Mouse (Mus musculus): ENCODE measurements around the gene Msl2. TPM values are rescaled to one million over a fixed set of nuclear protein-coding genes. Genes with fewer than 3 reads are reported as not detected.

Msl2 gene
- 10.1 and 12.9 TPM in 2 replicates for polyA plus RNA-seq (2012; ENCODE audit: insufficient read depth, insufficient read length, missing spikeins)

DNA sequence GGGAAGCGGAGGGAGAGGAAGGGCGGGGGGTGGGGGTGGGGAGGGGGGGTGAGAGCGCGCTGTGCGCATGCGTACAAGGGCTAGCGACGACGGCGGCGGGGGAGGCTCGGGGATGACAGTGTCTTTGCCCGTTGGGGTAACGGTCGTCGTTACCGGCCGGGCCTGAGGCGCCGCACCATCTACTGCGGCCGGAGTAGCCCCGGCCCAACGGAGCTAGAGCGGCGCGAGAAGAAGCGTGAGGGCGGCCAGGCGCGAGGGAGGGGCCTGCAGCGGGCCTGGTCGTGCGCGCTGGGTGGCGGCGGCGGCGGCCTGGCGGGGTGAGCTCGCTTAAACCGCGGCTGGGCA, at the start of gene Msl2:
Gene Msl2, plus strand, starts transcription at position 115 of the 345 bp plus-strand sequence.
- peak within 1 kb of the TSS; percentile 97 for H3K4me3 ChIP-seq (ENCODE audit: insufficient read depth, low read depth, low read length)
- H3K4me1 ChIP-seq (ENCODE audit: control insufficient read depth, insufficient read depth, insufficient read length, low read length) = peaks cover 8% of the 10 kb centered on the region
- H3K27ac ChIP-seq (replicated peaks; ENCODE audit: low read depth, low read length) = peak within 1 kb of the TSS; percentile 99

DNA sequence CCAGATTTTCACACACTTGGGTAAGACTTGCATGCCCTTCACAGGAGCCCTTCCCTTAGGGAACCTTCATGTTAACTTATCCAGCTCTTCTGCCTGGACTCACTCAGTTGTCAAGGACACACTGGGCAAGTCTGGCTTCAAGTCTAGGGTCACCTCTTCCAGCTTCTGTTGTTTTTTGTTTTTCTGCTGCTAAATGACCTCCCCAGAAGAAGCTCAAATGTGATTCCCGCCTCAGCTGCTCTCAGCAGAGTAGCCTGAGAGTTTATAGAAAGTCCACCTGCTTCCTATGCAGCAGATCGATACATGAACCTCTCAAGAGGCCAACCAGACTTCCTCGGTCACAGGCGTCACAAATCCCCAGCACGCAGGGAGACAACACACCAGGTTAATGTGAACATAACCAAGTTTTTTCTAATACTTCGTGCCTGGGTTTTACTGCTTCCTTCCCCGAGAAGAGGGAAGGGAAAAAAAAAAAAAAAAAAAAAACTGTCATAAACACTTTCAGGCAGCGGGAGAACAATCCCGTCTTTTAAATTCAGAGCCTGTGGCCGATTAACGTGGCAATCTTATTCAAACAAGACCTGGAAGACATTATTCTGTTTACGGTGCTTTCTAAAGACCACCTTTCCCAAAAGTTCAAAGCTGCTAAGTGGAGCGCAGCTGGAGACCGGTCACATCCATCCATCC, 40.0 kb upstream of the Msl2 start:
- peak overlapping the region; percentile 93 for H3K27ac ChIP-seq (replicated peaks; ENCODE audit: low read depth, low read length)

DNA sequence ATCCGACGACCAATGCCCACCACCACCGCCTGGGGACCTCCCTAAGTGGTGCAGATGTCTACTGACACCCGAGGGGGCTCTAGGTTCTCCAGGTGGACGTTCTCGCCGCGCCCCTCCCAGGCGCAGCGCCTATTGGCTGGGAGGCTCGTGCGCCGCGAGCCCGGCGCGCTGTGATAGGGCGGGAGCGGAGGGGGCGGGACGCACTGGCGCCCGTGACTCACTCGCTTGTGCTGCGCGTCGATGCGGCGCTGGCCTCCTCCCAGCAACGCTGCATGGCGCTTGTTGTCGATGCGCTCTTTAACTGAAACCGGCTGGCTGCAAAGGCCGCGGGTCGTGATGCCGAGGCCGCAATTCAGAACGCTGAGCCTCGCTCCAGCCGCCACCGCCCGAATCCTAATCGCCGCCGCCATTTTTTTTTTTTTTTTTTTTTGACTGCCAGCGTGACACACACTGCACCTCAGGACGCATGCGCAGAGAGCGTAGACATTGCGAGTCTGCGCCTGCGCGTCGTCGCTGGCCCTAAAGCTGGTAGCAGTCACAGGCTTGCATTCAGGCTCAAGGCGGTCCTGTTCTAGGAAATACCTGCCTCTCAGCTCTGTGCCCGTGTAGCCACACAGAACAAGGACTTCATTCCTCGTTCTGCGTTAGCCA, 39.3 kb upstream of the Msl2 start, which contains the start of gene Pccb:
Gene Pccb, minus strand, starts transcription at position 451 of the 651 bp plus-strand sequence.
- Histone ChIP-seq H3K4me3 (ENCODE audit: insufficient read depth, low read depth, low read length) (peak within 1 kb of the TSS; percentile 80), H3K4me1 (ENCODE audit: control insufficient read depth, insufficient read depth, insufficient read length, low read length) (no peaks in the 10 kb centered on the region), H3K27ac (replicated peaks; ENCODE audit: low read depth, low read length) (peak within 1 kb of the TSS; percentile 93)

More for the DNA sequence above, 40.0 kb upstream of the Msl2 start:
- Histone ChIP-seq H3K4me3 (ENCODE audit: insufficient read depth, low read depth, low read length) (peak overlapping the region; percentile 80), H3K4me1 (ENCODE audit: control insufficient read depth, insufficient read depth, insufficient read length, low read length) (no peaks in the 10 kb centered on the region)

DNA sequence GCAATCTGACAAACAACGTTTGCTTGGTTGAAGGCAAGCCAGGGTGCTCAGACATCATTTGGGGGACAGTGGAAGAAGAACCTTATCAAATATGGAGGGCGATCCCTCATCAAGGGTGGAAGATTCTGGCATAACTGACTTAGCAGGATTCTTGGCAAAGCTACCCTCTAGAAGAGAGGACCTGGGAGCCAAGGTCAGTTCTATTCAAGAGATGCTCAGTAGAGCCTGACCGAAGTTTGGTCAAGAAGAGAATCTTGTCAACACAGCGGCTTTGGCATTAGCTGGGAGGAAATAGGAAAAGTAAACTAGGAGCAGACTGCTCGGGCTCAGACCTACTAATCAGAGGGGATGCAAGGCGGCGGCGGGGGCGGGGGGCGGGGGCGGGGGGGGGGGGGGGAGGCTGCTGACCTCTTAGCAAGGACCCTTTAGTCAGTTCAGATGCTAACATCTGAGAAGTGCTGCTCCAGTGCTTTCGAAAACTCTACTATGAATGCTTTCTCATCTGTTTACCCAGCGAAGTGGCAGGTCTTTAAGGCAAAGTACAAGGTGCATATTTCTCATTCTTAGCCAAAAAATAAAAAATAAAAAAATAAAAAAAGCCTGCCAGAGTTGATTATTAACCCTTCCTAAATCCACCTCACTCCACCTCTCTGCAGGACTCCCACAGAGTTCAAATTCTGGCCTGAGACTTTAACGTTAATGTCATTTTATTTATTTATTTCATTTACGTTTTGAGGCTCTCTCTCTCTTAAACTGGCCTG, 37.9 kb upstream of the Msl2 start:
- no peaks in the 10 kb centered on the region for H3K4me1 ChIP-seq (ENCODE audit: control insufficient read depth, insufficient read depth, insufficient read length, low read length)
- no peak overlapping the region for H3K27ac ChIP-seq (replicated peaks; ENCODE audit: low read depth, low read length)
- no peak overlapping the region for H3K4me3 ChIP-seq (ENCODE audit: insufficient read depth, low read depth, low read length)

DNA sequence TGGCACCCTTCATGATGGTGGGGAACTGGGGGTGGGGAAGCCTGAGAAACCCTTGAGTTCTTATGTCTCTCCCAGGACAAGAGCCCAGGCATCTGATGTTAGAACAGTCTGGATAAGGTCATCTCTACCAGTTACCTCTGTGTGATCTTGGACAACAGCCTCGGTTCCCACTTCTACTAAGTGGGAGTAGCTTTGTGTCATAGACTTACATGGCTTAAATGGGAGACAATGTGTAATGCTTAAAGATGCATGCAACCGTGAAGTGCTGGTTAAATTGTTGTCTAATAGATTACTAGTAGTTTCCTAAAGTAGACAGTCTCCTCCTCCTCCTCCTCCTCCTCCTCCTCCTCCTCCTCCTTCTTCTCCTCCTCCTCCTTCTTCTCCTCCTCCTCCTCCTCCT, 37.0 kb upstream of the Msl2 start:
- no peak overlapping the region for H3K27ac ChIP-seq (replicated peaks; ENCODE audit: low read depth, low read length)
- H3K4me1 ChIP-seq (ENCODE audit: control insufficient read depth, insufficient read depth, insufficient read length, low read length) = no peaks in the 10 kb centered on the region
- no peak overlapping the region; the same call in 1 of the 2 replicates for H3K4me3 ChIP-seq (ENCODE audit: insufficient read depth, low read depth, low read length)

DNA sequence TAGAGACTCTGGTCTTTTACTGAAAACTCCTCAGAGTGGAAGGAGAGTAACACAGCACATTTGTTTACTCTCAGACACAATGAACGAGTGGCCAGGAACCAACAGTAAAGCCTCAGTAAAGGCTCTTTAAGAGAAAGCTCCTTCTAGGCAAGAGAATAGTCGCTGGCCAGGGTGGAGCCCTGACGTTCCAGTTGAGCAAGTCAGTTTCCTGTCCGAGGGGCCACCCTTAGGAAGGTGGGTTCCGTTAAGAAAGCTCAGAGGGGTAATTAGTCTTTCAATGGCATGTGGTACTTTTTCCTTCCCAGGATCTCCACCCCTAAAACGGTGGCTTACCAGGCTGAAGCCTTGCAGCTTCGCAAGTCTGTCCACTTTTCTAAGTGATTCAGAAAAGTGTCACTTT, 36.5 kb upstream of the Msl2 start:
- no peaks in the 10 kb centered on the region for H3K4me1 ChIP-seq (ENCODE audit: control insufficient read depth, insufficient read depth, insufficient read length, low read length)
- peak overlapping the region; percentile 29 for H3K4me3 ChIP-seq (ENCODE audit: insufficient read depth, low read depth, low read length)
- H3K27ac ChIP-seq (replicated peaks; ENCODE audit: low read depth, low read length) = peak overlapping the region; percentile 64

DNA sequence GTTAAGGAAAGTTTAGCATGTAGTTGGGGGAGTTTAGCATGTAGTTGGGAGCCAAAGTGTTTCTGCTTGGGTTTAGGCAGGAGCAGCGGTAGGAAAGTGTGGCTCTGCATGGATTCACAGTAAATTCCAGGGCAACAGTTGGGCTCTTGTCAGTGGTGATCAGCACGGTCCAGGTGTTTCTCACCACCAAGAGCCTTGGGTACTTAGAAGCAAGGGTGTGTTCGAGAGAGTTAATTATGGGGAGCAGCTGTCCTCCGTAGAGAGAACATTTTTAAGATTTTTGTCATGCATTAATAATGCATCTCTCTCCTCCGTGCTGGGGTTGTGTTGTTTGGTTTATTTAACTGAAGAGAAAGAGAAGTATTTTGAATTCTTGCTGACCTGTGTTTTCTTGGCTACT, 35.3 kb upstream of the Msl2 start:
- Histone ChIP-seq H3K27ac (replicated peaks; ENCODE audit: low read depth, low read length) (no peak overlapping the region), H3K4me3 (ENCODE audit: insufficient read depth, low read depth, low read length) (no peak overlapping the region), H3K4me1 (ENCODE audit: control insufficient read depth, insufficient read depth, insufficient read length, low read length) (no peaks in the 10 kb centered on the region)

DNA sequence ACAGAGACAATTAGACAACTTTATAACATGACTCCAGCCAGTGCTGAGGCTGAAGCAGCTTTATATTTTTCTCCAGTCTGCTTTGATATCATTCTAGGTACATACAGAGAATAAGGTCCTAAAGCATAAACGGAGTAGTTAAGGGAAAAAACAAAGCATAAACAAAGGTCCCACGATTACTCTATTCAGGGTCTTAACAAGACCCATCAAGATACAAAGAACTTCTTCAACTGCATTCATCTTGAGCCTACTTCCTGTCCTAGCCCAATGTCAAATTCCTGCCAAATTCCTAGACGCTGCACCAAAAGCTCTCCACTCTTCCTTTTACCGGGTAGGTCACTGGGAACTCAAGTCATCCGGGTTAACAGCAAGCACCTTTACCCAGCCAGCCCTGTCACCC, 32.4 kb upstream of the Msl2 start:
- H3K27ac ChIP-seq (replicated peaks; ENCODE audit: low read depth, low read length) = no peak overlapping the region
- H3K4me1 ChIP-seq (ENCODE audit: control insufficient read depth, insufficient read depth, insufficient read length, low read length) = no peaks in the 10 kb centered on the region
- no peak overlapping the region for H3K4me3 ChIP-seq (ENCODE audit: insufficient read depth, low read depth, low read length)

DNA sequence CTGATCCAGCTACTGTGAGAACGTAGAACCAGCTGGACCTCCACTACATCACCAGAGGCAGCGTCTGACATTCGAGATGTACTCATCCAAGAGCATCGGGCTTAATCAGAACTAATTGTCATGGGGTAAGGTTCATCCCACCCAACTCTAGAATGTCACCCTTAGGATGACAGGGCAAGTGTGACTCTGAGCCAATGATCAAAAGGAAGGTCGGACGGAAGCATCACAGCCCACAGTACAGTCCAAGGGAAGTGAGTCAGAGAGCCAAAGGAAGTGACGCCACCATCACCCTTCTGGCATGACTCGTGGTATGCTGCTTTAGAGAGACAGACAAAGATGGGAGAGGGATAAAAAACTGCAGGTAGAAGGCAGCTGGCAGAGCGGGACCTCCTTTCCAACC, 31.7 kb upstream of the Msl2 start:
- Histone ChIP-seq H3K4me3 (ENCODE audit: insufficient read depth, low read depth, low read length) (no peak overlapping the region), H3K27ac (replicated peaks; ENCODE audit: low read depth, low read length) (no peak overlapping the region), H3K4me1 (ENCODE audit: control insufficient read depth, insufficient read depth, insufficient read length, low read length) (no peaks in the 10 kb centered on the region)

DNA sequence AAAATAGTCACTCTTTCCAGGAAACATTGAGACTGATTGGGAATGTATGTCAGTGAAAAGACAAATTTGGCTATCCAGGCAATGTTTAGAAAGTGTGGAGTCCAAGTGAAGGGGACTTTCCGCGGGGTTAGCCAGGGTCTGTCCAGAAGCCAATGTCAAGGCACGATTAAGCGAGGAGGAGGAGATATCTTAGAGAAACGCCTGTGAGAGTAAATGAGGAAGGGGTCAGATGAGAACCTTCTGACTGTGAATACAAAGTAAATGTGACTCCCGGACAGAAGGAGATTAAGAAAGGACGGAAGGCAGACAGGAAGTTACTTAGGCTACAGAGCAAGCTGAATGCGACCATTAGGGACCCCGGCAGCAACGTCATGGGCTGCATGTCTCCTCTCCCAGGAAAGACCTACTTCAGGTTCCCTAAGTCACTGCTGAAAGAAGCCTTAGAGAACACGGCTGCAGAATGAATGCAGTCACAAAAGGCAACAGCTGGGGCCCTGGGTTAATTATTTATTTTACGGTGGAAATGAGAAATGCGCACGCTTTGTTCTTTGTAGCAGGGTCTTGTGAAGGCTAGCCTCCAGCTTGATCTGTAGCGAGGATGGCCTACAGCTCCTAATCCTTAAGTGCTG, 28.1 kb upstream of the Msl2 start:
- H3K27ac ChIP-seq (replicated peaks; ENCODE audit: low read depth, low read length) = no peak overlapping the region
- H3K4me3 ChIP-seq (ENCODE audit: insufficient read depth, low read depth, low read length) = no peak overlapping the region
- H3K4me1 ChIP-seq (ENCODE audit: control insufficient read depth, insufficient read depth, insufficient read length, low read length) = no peaks in the 10 kb centered on the region

DNA sequence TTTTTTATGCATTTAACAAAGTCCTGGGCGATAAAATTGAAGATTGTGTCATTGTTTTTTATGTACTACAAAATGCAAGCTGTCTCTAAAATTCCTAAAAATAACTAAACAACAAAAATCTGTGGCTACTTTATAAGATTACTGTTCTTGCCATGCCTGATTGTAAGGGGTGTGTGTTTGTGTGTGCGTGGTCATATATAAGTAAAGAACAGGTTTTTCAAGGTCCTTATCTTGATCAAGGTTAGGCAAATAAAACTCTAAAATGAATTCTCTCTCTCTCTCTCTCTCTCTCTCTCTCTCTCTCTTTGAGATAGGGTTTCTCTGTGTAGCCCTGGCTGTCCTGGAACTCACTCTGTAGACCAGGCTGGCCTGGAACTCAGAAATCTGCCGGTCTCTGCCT, 21.9 kb upstream of the Msl2 start:
- Histone ChIP-seq H3K27ac (replicated peaks; ENCODE audit: low read depth, low read length) (no peak overlapping the region), H3K4me3 (ENCODE audit: insufficient read depth, low read depth, low read length) (no peak overlapping the region), H3K4me1 (ENCODE audit: control insufficient read depth, insufficient read depth, insufficient read length, low read length) (no peaks in the 10 kb centered on the region)

DNA sequence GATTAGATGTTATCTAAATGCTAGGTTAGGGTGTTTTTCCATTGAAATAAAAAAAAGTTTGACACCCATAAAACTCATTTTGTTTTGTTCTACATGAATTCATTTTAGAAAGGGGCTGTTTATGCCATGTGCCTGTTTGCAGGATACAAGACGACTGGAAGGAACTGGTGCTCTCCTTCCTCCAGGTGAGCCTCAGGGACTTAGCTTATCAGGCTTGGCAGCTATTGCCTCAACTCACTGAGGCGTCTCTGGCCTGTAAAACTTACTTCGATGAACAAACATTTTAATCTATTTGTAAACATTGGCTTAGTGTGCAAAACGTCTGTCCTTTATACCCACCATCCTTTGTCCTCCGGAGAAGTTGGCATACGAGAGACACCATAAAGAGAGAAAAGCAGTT, 21.2 kb upstream of the Msl2 start:
- Histone ChIP-seq H3K4me1 (ENCODE audit: control insufficient read depth, insufficient read depth, insufficient read length, low read length) (no peaks in the 10 kb centered on the region), H3K4me3 (ENCODE audit: insufficient read depth, low read depth, low read length) (no peak overlapping the region), H3K27ac (replicated peaks; ENCODE audit: low read depth, low read length) (no peak overlapping the region)

DNA sequence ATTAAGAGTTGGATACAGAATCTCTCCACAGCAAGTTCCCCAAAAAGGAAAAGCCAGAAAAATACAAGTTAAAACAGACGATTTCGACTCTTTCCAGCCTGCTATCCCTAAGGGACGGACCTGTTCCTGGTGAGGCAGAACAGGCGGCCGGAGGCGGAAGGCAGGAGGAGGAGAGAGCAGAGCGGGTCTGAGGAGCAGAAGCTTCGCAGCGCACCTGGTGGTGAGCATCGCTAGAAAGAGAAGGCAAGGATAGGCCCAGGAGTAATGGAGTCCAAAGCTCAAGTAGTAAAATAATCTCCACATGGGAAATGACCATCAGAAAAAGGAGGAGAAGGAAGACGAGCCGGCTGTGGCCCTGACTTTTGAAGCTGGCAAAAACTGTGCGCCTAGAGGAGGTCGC, 20.6 kb upstream of the Msl2 start:
- no peaks in the 10 kb centered on the region for H3K4me1 ChIP-seq (ENCODE audit: control insufficient read depth, insufficient read depth, insufficient read length, low read length)
- H3K4me3 ChIP-seq (ENCODE audit: insufficient read depth, low read depth, low read length) = no peak overlapping the region
- H3K27ac ChIP-seq (replicated peaks; ENCODE audit: low read depth, low read length) = no peak overlapping the region

DNA sequence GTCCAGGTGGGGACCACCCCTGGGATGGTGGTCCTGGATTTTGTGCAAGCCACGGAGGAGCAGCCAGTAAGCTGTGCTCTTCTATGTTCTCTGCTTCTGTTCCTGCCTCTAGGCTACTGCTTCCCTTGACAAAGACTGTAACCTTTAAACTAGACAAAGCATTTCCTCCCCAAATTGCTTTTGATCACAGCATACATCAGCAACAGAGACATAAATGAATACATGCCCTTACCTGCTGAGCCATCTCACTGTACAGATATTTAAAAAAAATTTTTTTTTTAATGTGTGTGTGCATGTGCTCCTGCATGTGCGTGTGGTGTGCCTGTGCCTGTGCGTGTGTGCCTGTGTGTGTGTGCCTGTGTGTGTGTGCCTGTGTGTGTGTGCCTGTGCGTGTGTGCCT, 16.7 kb upstream of the Msl2 start:
- Histone ChIP-seq H3K4me3 (ENCODE audit: insufficient read depth, low read depth, low read length) (no peak overlapping the region), H3K27ac (replicated peaks; ENCODE audit: low read depth, low read length) (no peak overlapping the region), H3K4me1 (ENCODE audit: control insufficient read depth, insufficient read depth, insufficient read length, low read length) (no peaks in the 10 kb centered on the region)

DNA sequence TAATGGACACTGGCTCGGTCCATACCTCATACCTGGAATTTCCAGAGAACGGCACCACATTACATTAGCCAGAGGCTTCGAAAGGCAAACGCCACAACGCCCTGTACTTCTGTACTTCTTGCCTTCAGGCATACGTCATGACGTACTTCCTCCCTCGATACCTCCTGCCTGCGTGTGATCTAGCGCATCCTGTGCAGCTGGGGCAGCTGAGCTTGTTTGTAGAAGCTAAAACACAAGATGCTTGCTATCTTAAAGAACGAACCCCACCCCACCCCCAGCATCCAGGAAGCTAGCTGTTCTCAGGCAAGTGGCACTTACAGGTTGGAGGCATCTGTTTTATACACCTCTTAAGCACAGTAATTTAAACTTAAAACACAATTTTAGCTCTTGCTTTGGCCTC, 12.9 kb upstream of the Msl2 start:
- Histone ChIP-seq H3K4me3 (ENCODE audit: insufficient read depth, low read depth, low read length) (no peak overlapping the region), H3K27ac (replicated peaks; ENCODE audit: low read depth, low read length) (no peak overlapping the region), H3K4me1 (ENCODE audit: control insufficient read depth, insufficient read depth, insufficient read length, low read length) (no peaks in the 10 kb centered on the region)
